Mouse (Mus musculus) layer of hippocampus, adult 2 months (tissue): ENCODE measurements around the gene Ccdc70. TPM values are rescaled to one million over a fixed set of nuclear protein-coding genes. Genes with fewer than 3 reads are reported as not detected.
"Not testable (repeated sequence)": the region's sequence is repeated elsewhere in the genome, so short reads cannot be mapped to it uniquely, and the experiment has no call there.

ENCODE experiments used
- DNase-seq, 2 experiments: peaks; one replicate each; pipeline ENCODE4 v3.0.0; 2022; ENCODE audit warnings: low spot score in 2 of 2
- H3K27ac ChIP-seq: fragments of 200-600 bp; 2 replicates; pipeline ENCODE4 v1.8.1; 2022
- H3K4me3 ChIP-seq: fragments of 200-600 bp; 2 replicates; pipeline ENCODE4 v1.8.1; 2022; ENCODE audit warnings: mild to moderate bottlenecking
- CTCF ChIP-seq: fragments of 200-600 bp; conservative IDR thresholded peaks from 2 replicates; pipeline ENCODE4 v1.8.1; 2022; ENCODE audit warnings: antibody characterized with exemption, mild to moderate bottlenecking, moderate library complexity
- long read RNA-seq, 2 experiments: library from polyadenylated mRNA; stranded (forward); transcript quantifications; one replicate each; pipeline ENCODE4 v2.0.0; 2021; ENCODE audit warnings: borderline mapping rate in 2 of 2
- total RNA-seq, 2 experiments: library from RNA; stranded (reverse); gene quantifications; 2 replicates each; pipeline ENCODE4 v1.2.3; 2021

Ccdc70 gene
- not detected for total RNA-seq
- long read RNA-seq, experiment 1: 0 reads
- long read RNA-seq, experiment 2: 0 reads

- H3K27ac ChIP-seq: no peak within 1 kb of the TSS
- no peak within 1 kb of the TSS for H3K4me3 ChIP-seq
- no peak for TF ChIP-seq CTCF
- no peak for DNase-seq
Measured at GRCm38 (mm10) chr8:21969475-21969874, at the start of gene Ccdc70. Gene Ccdc70 (plus strand): TSS chr8:21969775.

GRCm38 (mm10) chr8:21930754-21931153 is 38.8 kb upstream of the Ccdc70 start:
- not testable (repeated sequence) for H3K27ac ChIP-seq, H3K4me3 ChIP-seq, DNase-seq

GRCm38 (mm10) chr8:21932610-21933009 is 37.0 kb upstream of the Ccdc70 start, which contains the start of gene Defb15:
Gene Defb15 (minus strand): TSS chr8:21932710.
- H3K27ac ChIP-seq: no peak within 1 kb of the TSS
- no peak for DNase-seq
- no peak for TF ChIP-seq CTCF
- H3K4me3 ChIP-seq: no peak within 1 kb of the TSS

GRCm38 (mm10) chr8:21938052-21938451 is 31.5 kb upstream of the Ccdc70 start, which contains the start of gene Defb35:
Gene Defb35 (plus strand): TSS chr8:21938352.
- H3K4me3 ChIP-seq, H3K27ac ChIP-seq, DNase-seq: not testable (repeated sequence)

GRCm38 (mm10) chr8:21946462-21946861 is 23.1 kb upstream of the Ccdc70 start, which contains the start of gene Defb13:
Gene Defb13 (plus strand): TSS chr8:21946762.
- DNase-seq: no peak
- no peak within 1 kb of the TSS for H3K27ac ChIP-seq
- TF ChIP-seq CTCF: no peak
- no peak within 1 kb of the TSS for H3K4me3 ChIP-seq

GRCm38 (mm10) chr8:21947311-21948017 is 22.1 kb upstream of the Ccdc70 start:
- H3K27ac ChIP-seq: no peak overlapping the region
- no peak overlapping the region for H3K4me3 ChIP-seq
- DNase-seq: no peak
- TF ChIP-seq CTCF: no peak

GRCm38 (mm10) chr8:21955321-21955720 is 14.3 kb upstream of the Ccdc70 start:
- no peak overlapping the region for H3K27ac ChIP-seq
- TF ChIP-seq CTCF: peak; percentile 89
- peak; percentile 11 to 56 for DNase-seq
- H3K4me3 ChIP-seq: no peak overlapping the region

GRCm38 (mm10) chr8:21956336-21956735 is 13.2 kb upstream of the Ccdc70 start:
- no peak overlapping the region for H3K4me3 ChIP-seq
- no peak for DNase-seq
- TF ChIP-seq CTCF: no peak
- no peak overlapping the region for H3K27ac ChIP-seq

GRCm38 (mm10) chr8:21958414-21958813 is 11.2 kb upstream of the Ccdc70 start, which contains the start of gene Fam90a1a:
Gene Fam90a1a (plus strand): TSS chr8:21958714.
- TF ChIP-seq CTCF: no peak
- Histone ChIP-seq H3K27ac (no peak within 1 kb of the TSS), H3K4me3 (no peak within 1 kb of the TSS)
- DNase-seq: no peak

- Histone ChIP-seq H3K27ac (no peak overlapping the region), H3K4me3 (no peak overlapping the region)
- DNase-seq: no peak
- no peak for TF ChIP-seq CTCF
Measured at GRCm38 (mm10) chr8:21966646-21967045, 2.9 kb upstream of the Ccdc70 start.

GRCm38 (mm10) chr8:21978193-21978592 is 8.6 kb downstream of the Ccdc70 start:
- TF ChIP-seq CTCF: no peak
- DNase-seq: peak; percentile 14 to 60
- Histone ChIP-seq H3K27ac (peak overlapping the region; percentile 72), H3K4me3 (no peak overlapping the region)

GRCm38 (mm10) chr8:21981664-21982337 is 12.2 kb downstream of the Ccdc70 start:
- peak; percentile 78 for TF ChIP-seq CTCF
- Histone ChIP-seq H3K4me3 (no peak overlapping the region), H3K27ac (no peak overlapping the region)
- peak; percentile 27 to 54 for DNase-seq

- peak; percentile 64 to 66 for DNase-seq
- TF ChIP-seq CTCF: peak; percentile 94
- H3K27ac ChIP-seq: no peak overlapping the region
- no peak overlapping the region for H3K4me3 ChIP-seq
Measured at GRCm38 (mm10) chr8:21992184-21992583, 22.6 kb downstream of the Ccdc70 start.
